Comparison of ENCODE assay signal across 22 mouse cellular contexts in genomic region chr12:108954456-108954855, GRCm38 (mm10).
DNase-seq lines count a peak whose midpoint lies in the region; ATAC-seq and TF ChIP-seq lines count a peak whose summit lies in the region.
"Had no signal": no experiment of that assay in that cellular context is flagged by ENCODE, and none has a peak within 500 bp of the region (broad histone marks: within the 10 kb centered on the region; RNA-seq: fewer than 3 reads in every experiment).

No protein-coding gene starts in this region.

- no peak overlapping the region for H3K4me2 ChIP-seq in forebrain, postnatal 0 days (ENCODE audit: low read depth)
- H3K4me2 ChIP-seq in forebrain, embryonic 12.5 days: no peak overlapping the region
- H3K4me2 ChIP-seq in midbrain, embryonic 12.5 days (replicated peaks): no peak overlapping the region
- no peak overlapping the region for H3K4me2 ChIP-seq in midbrain, embryonic 15.5 days
- H3K4me2 ChIP-seq: heart, embryonic 11.5 days; kidney, embryonic 15.5 days; liver, embryonic 15.5 days; lung, embryonic 15.5 days had no signal

- no peak for TF ChIP-seq POLR2A in brain, embryonic 14.5 days (IDR thresholded peaks at IDR 0.05; ENCODE audit: borderline replicate concordance, extremely low read depth, insufficient read depth, insufficient read length, poor library complexity, severe bottlenecking)

- WGBS in forebrain, postnatal 0 days: 24% methylated on average over 2 of the region's 2 CpGs
- 50% methylated on average over 2 of the region's 2 CpGs for WGBS in forebrain, embryonic 12.5 days
- WGBS in midbrain, embryonic 12.5 days: 54% methylated on average over 2 of the region's 2 CpGs
- 26% methylated on average over 2 of the region's 2 CpGs for WGBS in midbrain, embryonic 15.5 days

- no peaks in the 10 kb centered on the region for H3K27me3 ChIP-seq in forebrain, postnatal 0 days (ENCODE audit: insufficient read depth, low read length)
- peaks cover 27% of the 10 kb centered on the region for H3K27me3 ChIP-seq in forebrain, embryonic 12.5 days
- H3K27me3 ChIP-seq in midbrain, embryonic 12.5 days: no peaks in the 10 kb centered on the region; the same call in none of the 2 replicates
- H3K27me3 ChIP-seq in midbrain, embryonic 15.5 days (replicated peaks): no peaks in the 10 kb centered on the region
- H3K27me3 ChIP-seq: CH12.LX; lung, embryonic 15.5 days had no signal

- H3K27ac ChIP-seq in forebrain, postnatal 0 days (ENCODE audit: low read depth, low read length): no peak overlapping the region
- H3K27ac ChIP-seq in forebrain, embryonic 12.5 days: no peak overlapping the region
- peak overlapping the region; percentile 54; the same call in 1 of the 2 replicates for H3K27ac ChIP-seq in midbrain, embryonic 12.5 days (replicated peaks)
- H3K27ac ChIP-seq in midbrain, embryonic 15.5 days: no peak overlapping the region
- H3K27ac ChIP-seq: kidney, embryonic 15.5 days; liver, embryonic 15.5 days; lung, embryonic 15.5 days had no signal

- H3K36me3 ChIP-seq in forebrain, postnatal 0 days (ENCODE audit: insufficient read depth): no peaks in the 10 kb centered on the region
- H3K36me3 ChIP-seq in forebrain, embryonic 12.5 days (replicated peaks): no peaks in the 10 kb centered on the region
- H3K36me3 ChIP-seq in midbrain, embryonic 12.5 days: no peaks in the 10 kb centered on the region
- no peaks in the 10 kb centered on the region for H3K36me3 ChIP-seq in midbrain, embryonic 15.5 days (replicated peaks)
- H3K36me3 ChIP-seq: embryonic facial prominence, embryonic 10.5 days; kidney, embryonic 15.5 days; limb, embryonic 10.5 days; liver, embryonic 15.5 days; lung, embryonic 15.5 days had no signal

- DNase-seq in forebrain, postnatal 0 days: peak; percentile 13
- DNase-seq in MN1 (ENCODE audit: low spot score): peak; percentile 24
- DNase-seq in brain, embryonic 14.5 days (ENCODE audit: low read depth): peak; percentile 47
- DNase-seq in adrenal gland, adult 18-20 months (ENCODE audit: low spot score in 2 of 2): no peak
- DNase-seq: B cell, adult 2 months; heart, adult 11 months; liver; lung, postnatal 4 days; thymus, adult 18-20 months; thymus, postnatal 36 days had no signal

- H3K4me3 ChIP-seq in forebrain, postnatal 0 days (ENCODE audit: low read depth, low read length): no peak overlapping the region
- H3K4me3 ChIP-seq in forebrain, embryonic 12.5 days (replicated peaks): no peak overlapping the region
- no peak overlapping the region for H3K4me3 ChIP-seq in midbrain, embryonic 12.5 days
- no peak overlapping the region for H3K4me3 ChIP-seq in midbrain, embryonic 15.5 days
- H3K4me3 ChIP-seq: embryonic facial prominence, embryonic 10.5 days; kidney, embryonic 15.5 days; limb, embryonic 10.5 days; liver, embryonic 15.5 days; lung, embryonic 15.5 days had no signal

- peaks cover 6% of the 10 kb centered on the region; the same call in 1 of the 2 replicates for H3K4me1 ChIP-seq in forebrain, postnatal 0 days (ENCODE audit: insufficient read depth)
- peaks cover 60% of the 10 kb centered on the region for H3K4me1 ChIP-seq in forebrain, embryonic 12.5 days
- peaks cover 59% of the 10 kb centered on the region for H3K4me1 ChIP-seq in midbrain, embryonic 12.5 days
- H3K4me1 ChIP-seq in midbrain, embryonic 15.5 days: peaks cover 33% of the 10 kb centered on the region
- H3K4me1 ChIP-seq: liver, embryonic 15.5 days had no signal

- H3K9me3 ChIP-seq in forebrain, postnatal 0 days (ENCODE audit: low read length): no peaks in the 10 kb centered on the region
- no peaks in the 10 kb centered on the region for H3K9me3 ChIP-seq in forebrain, embryonic 12.5 days
- no peaks in the 10 kb centered on the region for H3K9me3 ChIP-seq in midbrain, embryonic 12.5 days
- H3K9me3 ChIP-seq in midbrain, embryonic 15.5 days: no peaks in the 10 kb centered on the region
- H3K9me3 ChIP-seq: embryonic facial prominence, embryonic 10.5 days; G1E; kidney, embryonic 15.5 days; limb, embryonic 10.5 days; liver, embryonic 15.5 days; lung, embryonic 15.5 days had no signal

- TF ChIP-seq CTCF in forebrain, postnatal 0 days (IDR thresholded peaks at IDR 0.05; ENCODE audit: low read depth): no peak
- TF ChIP-seq CTCF in brain, embryonic 14.5 days (IDR thresholded peaks at IDR 0.05; ENCODE audit: borderline replicate concordance, extremely low read depth, insufficient read depth, insufficient read length): no peak

- no peak for ATAC-seq in forebrain, postnatal 0 days
- ATAC-seq in forebrain, embryonic 12.5 days (ENCODE audit: low FRiP score): no peak
- no peak for ATAC-seq in midbrain, embryonic 12.5 days (ENCODE audit: low FRiP score, low read depth)
- no peak for ATAC-seq in midbrain, embryonic 15.5 days (replicated peaks)
- ATAC-seq: activated CD4-positive, CD25-positive, alpha-beta regulatory T cell, adult 4 months had no signal

- no peak overlapping the region for H3K9ac ChIP-seq in forebrain, postnatal 0 days
- no peak overlapping the region for H3K9ac ChIP-seq in forebrain, embryonic 12.5 days
- H3K9ac ChIP-seq in midbrain, embryonic 12.5 days (replicated peaks): no peak overlapping the region
- H3K9ac ChIP-seq in midbrain, embryonic 15.5 days: no peak overlapping the region
- H3K9ac ChIP-seq: kidney, embryonic 15.5 days; liver, embryonic 15.5 days; lung, embryonic 15.5 days had no signal

Comparison
In these comparisons a context has a peak if more than half of its experiments do, and no peak if none do; other contexts are left out.
1. DNase-seq: peak in forebrain, postnatal 0 days (single experiment), MN1 (single experiment) and brain, embryonic 14.5 days (single experiment); none in adrenal gland, adult 18-20 months (0 of 2).